Mouse (Mus musculus): Measurements from ENCODE around the gene Sema5a.
"Not testable (repeated sequence)": the region's sequence is repeated elsewhere in the genome, so short reads cannot be mapped to it uniquely, and the experiment has no call there.

Gene Sema5a

GRCm38 (mm10) chr15:32244344-32244955 lies at the start of gene Sema5a:
Gene Sema5a (plus strand): TSS chr15:32244810.
- DNase-seq (ENCODE audit: low spot score) = peak; percentile 93

- no peak for DNase-seq (ENCODE audit: low spot score)
These were observed 46.5 kb upstream of the Sema5a start for GRCm38 (mm10) chr15:32198076-32198475.

DNA sequence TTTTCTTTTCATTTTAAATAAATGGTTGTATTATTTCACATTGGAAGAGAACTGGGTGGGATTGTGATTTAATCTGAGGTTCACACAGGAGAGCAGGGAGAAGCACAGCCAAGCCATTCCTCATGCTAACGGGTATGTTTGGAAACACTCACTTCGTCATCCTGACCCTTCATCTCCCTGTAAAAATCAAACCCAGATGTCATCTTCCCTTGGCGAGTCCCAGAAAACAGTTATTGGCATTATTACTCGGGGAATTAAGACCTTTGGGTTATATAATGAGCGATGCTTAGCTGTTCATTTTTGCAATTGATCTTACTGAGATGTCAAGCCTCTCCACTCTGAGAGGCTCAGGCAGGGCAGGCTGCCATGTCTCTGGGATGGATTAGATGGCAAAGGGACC lies 46.0 kb upstream of the Sema5a start:
- no peak for DNase-seq (ENCODE audit: low spot score)

DNA sequence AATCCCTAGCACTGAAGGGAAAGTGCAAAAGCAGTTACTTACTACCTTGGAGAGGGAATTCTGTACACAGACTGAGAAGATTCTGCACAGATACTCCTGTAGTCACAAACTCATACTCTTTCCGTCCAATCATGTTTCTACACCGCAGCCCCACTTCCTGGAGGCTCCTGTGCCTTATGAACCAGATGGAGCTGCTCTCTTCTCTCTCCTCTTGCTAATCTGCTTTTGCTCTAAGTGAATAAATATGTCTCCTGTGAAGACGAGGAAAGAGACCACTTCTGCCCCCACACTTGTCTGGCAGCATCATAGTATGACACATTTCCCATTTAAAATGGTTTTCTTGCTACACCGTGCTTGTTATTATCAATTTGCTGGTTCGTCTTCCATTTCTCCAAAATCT lies 41.4 kb upstream of the Sema5a start:
- DNase-seq (ENCODE audit: low spot score) = no peak

DNA sequence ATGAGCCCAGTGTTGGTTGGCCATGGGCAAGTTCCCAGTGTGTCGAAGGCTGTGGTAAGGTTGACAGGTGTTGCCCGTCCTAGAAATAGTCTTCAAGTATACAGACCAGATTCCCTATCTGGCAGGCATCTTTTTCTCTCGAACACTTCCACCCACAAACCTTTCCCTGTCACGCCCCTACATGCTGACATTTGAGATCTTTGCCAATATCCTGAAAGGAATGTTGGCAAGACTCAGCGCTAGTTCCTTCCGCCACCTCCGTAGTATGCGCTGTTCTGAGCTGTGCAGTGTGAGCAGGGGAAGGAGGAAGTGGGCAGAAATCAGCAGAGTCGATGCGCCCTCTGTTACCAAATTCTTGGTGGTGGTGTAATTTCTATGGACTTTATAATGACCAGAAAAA lies 39.7 kb upstream of the Sema5a start:
- no peak for DNase-seq (ENCODE audit: low spot score)

- not testable (repeated sequence) for DNase-seq (ENCODE audit: low spot score)
These were observed 29.9 kb upstream of the Sema5a start for GRCm38 (mm10) chr15:32214687-32215086.

- no peak for DNase-seq (ENCODE audit: low spot score)
These were observed 21.6 kb upstream of the Sema5a start for GRCm38 (mm10) chr15:32223028-32223427.

DNA sequence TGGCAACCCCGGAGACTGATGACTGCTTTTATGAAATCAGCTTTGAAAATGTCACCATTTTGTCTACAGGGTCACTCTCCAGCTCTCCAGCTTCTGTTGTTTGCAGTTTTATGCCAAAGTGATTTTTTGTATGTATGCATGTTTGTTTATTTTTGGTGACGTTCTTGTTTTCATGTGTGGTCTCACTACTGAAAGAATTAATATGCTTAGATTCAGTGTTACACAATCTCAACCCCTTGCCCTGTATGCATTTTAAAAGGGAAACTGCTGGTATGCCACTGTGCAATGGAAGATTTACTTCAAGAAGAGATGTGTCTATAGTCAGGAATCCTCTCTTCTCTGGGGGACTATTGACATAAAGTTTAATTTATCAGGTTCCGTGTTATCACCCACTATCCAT lies 19.2 kb upstream of the Sema5a start:
- no peak for DNase-seq (ENCODE audit: low spot score)

GRCm38 (mm10) chr15:32226381-32226780 lies 18.2 kb upstream of the Sema5a start:
- DNase-seq (ENCODE audit: low spot score) = peak; percentile 44

DNA sequence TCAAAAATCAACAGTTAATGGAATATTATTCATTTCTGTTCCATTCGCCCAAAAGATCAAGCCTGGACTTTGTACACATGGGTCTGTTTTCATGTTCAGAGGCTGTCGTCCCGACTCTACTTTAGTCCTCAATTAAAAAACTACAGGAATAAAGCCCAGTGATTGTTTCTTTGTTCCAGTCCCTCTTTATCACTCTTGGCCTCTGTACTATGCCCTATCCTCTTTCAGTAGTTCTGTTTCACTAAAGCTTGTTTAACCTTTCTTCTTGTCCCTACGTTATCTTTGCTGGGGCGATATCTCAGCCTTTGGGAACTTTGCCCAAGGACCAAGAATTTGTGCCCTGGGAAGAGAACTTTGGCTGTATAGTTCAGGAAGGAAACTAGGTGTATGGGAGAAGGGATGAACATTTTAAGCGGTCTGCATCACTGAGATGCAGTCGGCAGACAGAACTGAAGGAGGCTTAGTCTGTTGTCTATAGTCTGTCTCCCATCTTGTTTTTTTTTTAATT lies 17.7 kb upstream of the Sema5a start:
- peak; percentile 50 for DNase-seq (ENCODE audit: low spot score)

GRCm38 (mm10) chr15:32230066-32230465 lies 14.5 kb upstream of the Sema5a start:
- DNase-seq (ENCODE audit: low spot score) = no peak

GRCm38 (mm10) chr15:32232189-32232588 lies 12.4 kb upstream of the Sema5a start:
- DNase-seq (ENCODE audit: low spot score) = no peak

GRCm38 (mm10) chr15:32232666-32233141 lies 11.9 kb upstream of the Sema5a start:
- DNase-seq (ENCODE audit: low spot score) = peak; percentile 14

DNA sequence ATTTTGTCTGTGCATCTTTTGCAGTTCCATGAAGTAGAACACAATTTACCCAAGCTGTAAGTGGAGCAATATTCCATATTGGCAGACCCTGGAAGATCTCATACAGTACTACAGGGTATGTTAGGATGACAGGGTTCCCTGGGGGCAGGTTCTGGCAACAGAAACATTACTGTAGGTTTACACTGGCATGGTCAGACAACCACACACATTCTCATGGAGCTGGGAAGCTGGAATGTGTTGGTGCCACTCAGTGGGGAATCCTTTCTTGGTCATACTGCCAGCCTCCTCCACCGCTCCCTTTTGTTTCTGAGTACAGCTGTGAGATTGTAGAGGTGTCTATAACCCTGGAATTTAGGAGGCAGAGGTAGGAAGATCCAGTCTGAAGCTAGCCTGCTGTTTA lies 11.2 kb upstream of the Sema5a start:
- no peak for DNase-seq (ENCODE audit: low spot score)

GRCm38 (mm10) chr15:32239099-32239498 lies 5.5 kb upstream of the Sema5a start:
- DNase-seq (ENCODE audit: low spot score) = no peak

DNA sequence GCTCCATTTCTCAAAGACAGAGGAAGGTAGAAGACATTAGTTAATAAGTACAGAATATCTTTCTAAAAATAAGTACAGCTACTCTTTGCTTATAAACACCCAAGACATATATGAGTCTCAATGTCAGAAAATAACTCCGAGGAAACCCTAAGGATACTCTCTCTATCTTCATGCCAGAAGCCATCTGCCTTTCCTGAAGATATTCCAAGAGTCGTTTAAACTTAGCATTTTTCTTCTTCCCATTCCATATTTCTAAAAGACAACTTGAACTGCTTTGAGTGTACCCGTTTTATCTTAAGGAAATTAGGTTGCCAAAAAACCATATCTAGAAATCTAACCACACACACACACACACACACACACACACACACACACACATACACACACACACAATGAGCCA lies 4.5 kb upstream of the Sema5a start:
- no peak for DNase-seq (ENCODE audit: low spot score)

DNA sequence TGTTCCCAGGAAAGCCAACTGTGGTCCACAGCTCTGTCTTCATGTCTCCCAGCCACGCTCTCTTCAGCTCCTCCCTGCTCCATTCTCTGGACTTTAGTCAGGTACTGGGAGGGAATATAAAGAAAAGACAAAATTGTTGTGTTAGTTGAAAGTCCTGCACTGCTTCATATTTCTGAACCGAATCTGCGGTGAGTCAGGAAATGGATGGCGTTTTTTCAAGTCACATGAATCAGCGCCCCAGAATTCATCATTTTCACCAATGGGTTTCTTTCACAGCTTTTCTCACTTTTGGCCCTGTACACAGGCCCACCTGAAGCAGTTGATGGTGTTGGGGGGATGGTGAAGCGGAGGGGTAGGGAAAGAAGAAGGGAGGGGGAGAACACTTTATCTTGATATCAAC lies 2.9 kb upstream of the Sema5a start:
- no peak for DNase-seq (ENCODE audit: low spot score)

- DNase-seq (ENCODE audit: low spot score) = peak; percentile 66
These were observed 1.4 kb upstream of the Sema5a start for GRCm38 (mm10) chr15:32243096-32243785.

- DNase-seq (ENCODE audit: low spot score) = no peak
These were observed 786 bp upstream of the Sema5a start for GRCm38 (mm10) chr15:32243824-32244223.

- DNase-seq (ENCODE audit: low spot score) = no peak
These were observed 586 bp downstream of the Sema5a start for GRCm38 (mm10) chr15:32244956-32245836.

- peak; percentile 85 for DNase-seq (ENCODE audit: low spot score)
These were observed 1.4 kb downstream of the Sema5a start for GRCm38 (mm10) chr15:32245837-32246670.

GRCm38 (mm10) chr15:32247281-32247680 lies 2.7 kb downstream of the Sema5a start:
- no peak for DNase-seq (ENCODE audit: low spot score)
